Mouse (Mus musculus) cerebellum, adult 2 months (tissue): ENCODE measurements around the gene Zfhx3.

Source experiments
- CTCF ChIP-seq: fragments of 200-500 bp; IDR thresholded peaks from 2 replicates; pipeline ENCODE4 v1.5.1; 2011; ENCODE audit warnings: low read depth, mild to moderate bottlenecking, control low read depth, low read length, moderate library complexity, borderline replicate concordance; ENCODE audit not compliant: insufficient read depth
- POLR2A ChIP-seq: fragments of 200-500 bp; IDR thresholded peaks from 2 replicates; pipeline ENCODE4 v1.6.1; 2011; ENCODE audit warnings: low read length, control low read depth, borderline replicate concordance; ENCODE audit not compliant: insufficient read depth

DNA sequence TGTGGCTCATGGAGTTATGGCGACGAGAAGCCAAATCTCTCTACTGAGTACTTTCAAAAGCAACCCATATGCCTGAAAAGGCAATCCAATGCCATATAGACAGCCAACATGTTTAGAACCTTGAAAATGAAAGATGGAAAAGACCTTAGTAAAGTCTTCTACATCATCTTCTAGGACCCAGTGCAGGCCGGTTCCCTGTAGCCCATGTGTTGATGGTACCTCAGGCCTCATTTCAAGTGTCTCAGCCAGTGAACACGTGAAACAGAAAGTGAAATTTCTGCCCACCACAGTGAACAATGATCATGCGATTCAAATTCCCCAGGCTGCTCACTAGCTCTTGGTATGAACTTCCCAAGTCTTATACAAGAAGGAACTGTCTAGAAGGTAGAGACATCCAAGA is 637.9 kb downstream of the Zfhx3 start:
- TF ChIP-seq POLR2A (no peak), CTCF (no peak)
